Mouse (Mus musculus): Measurements from ENCODE around the gene 4930562C15Rik.

Gene 4930562C15Rik

GRCm38 (mm10) chr16:4916608-4917007 is 81.4 kb downstream of the 4930562C15Rik start:
- no peak for DNase-seq (ENCODE audit: low spot score)
